Mouse (Mus musculus) megakaryocyte, adult 5-6 weeks (primary cell): ENCODE measurements around the gene Mylip. TPM values are rescaled to one million over a fixed set of nuclear protein-coding genes. Genes with fewer than 3 reads are reported as not detected.
A peak's percentile ranks its signal among the peaks of the same experiment; 100 is the strongest.

Source experiments
- ATAC-seq: 2 replicates; pipeline ENCODE4 v1.8.0; 2016; ENCODE audit warnings: mild to moderate bottlenecking, inconsistent platforms; ENCODE audit not compliant: poor library complexity, severe bottlenecking
- total RNA-seq, 2 experiments: library from RNA; stranded (forward) in 1 of 2; stranded (reverse) in 1 of 2; fragments of 153-499, 151-499 nt in 1 of 2; fragments of 221-1000, 200-1000 nt in 1 of 2; gene quantifications; 2 replicates each; pipeline versions ENCODE4 v1.2.3 to v1.2.4; 2015 to 2017

Mylip gene
- total RNA-seq, 2 experiments from 2014 or later: 11.9 to 17.2 TPM

GRCm38 (mm10) chr13:45423905-45424304, 34.4 kb downstream of the Mylip start:
- ATAC-seq: no peak

GRCm38 (mm10) chr13:45429239-45429638, 39.7 kb downstream of the Mylip start:
- no peak for ATAC-seq

- no peak for ATAC-seq
Observed at GRCm38 (mm10) chr13:45437134-45437533, 47.6 kb downstream of the Mylip start.

GRCm38 (mm10) chr13:45438853-45439252, 49.3 kb downstream of the Mylip start:
- ATAC-seq: no peak

GRCm38 (mm10) chr13:45440226-45440625, 50.7 kb downstream of the Mylip start:
- no peak for ATAC-seq

- ATAC-seq: peak; percentile 90
Observed at GRCm38 (mm10) chr13:45442451-45442850, 52.9 kb downstream of the Mylip start.

- peak; percentile 46 for ATAC-seq
Observed at GRCm38 (mm10) chr13:45442918-45443535, 53.5 kb downstream of the Mylip start.

- no peak for ATAC-seq
Observed at GRCm38 (mm10) chr13:45444220-45444619, 54.7 kb downstream of the Mylip start.

- ATAC-seq: peak; percentile 34
Observed at GRCm38 (mm10) chr13:45444652-45445051, 55.1 kb downstream of the Mylip start.

- no peak for ATAC-seq
Observed at GRCm38 (mm10) chr13:45446636-45447035, 57.1 kb downstream of the Mylip start.

- no peak for ATAC-seq
Observed at GRCm38 (mm10) chr13:45452437-45452836, 62.9 kb downstream of the Mylip start.

- ATAC-seq: peak; percentile 63
Observed at GRCm38 (mm10) chr13:45453033-45453432, 63.5 kb downstream of the Mylip start.

GRCm38 (mm10) chr13:45454044-45454443, 64.5 kb downstream of the Mylip start:
- no peak for ATAC-seq

GRCm38 (mm10) chr13:45454641-45455040, 65.1 kb downstream of the Mylip start:
- no peak for ATAC-seq

GRCm38 (mm10) chr13:45455108-45455861, 65.7 kb downstream of the Mylip start:
- ATAC-seq: peak; percentile 79

- peak; percentile 33; the same call in 1 of the 2 replicates for ATAC-seq
Observed at GRCm38 (mm10) chr13:45455862-45456192, 66.3 kb downstream of the Mylip start.

GRCm38 (mm10) chr13:45457459-45457858, 67.9 kb downstream of the Mylip start:
- ATAC-seq: no peak

GRCm38 (mm10) chr13:45460177-45460576, 70.6 kb downstream of the Mylip start:
- no peak for ATAC-seq

GRCm38 (mm10) chr13:45461370-45461958, 71.9 kb downstream of the Mylip start:
- ATAC-seq: no peak
